Comparison of ENCODE assay signal across 13 mouse cellular contexts in genomic region chr8:122345181-122346095, GRCm38 (mm10). TPM values are rescaled to one million over a fixed set of nuclear protein-coding genes. Genes with fewer than 3 reads are reported as not detected.
DNase-seq lines count a peak whose midpoint lies in the region; ATAC-seq and TF ChIP-seq lines count a peak whose summit lies in the region.
"Had no signal": no experiment of that assay in that cellular context is flagged by ENCODE, and none has a peak within 500 bp of the region (broad histone marks: within the 10 kb centered on the region; RNA-seq: fewer than 3 reads in every experiment).

No protein-coding gene starts in this region.

- intact Hi-C loops in heart, postnatal 14 days (cut with DNase I): no loop called here

- ATAC-seq in heart, embryonic 14.5 days (ENCODE audit: insufficient number of reproducible peaks, insufficient read depth, low FRiP score, low read depth): no peak
- no peak for ATAC-seq in liver, embryonic 11.5 days (replicated peaks; ENCODE audit: low FRiP score)
- no peak for ATAC-seq in midbrain, embryonic 13.5 days
- ATAC-seq: forebrain, embryonic 13.5 days had no signal

- DNase-seq in heart, postnatal 14 days: no peak
- DNase-seq in thymus, postnatal 14 days: peak; percentile 26
- DNase-seq in thymus, adult 2 months: no peak
- peak; percentile 41 for DNase-seq in liver, embryonic 11.5 days (ENCODE audit: low spot score)
- DNase-seq in right cerebral cortex, adult 2 months (ENCODE audit: low spot score in 2 of 2): no peak
- DNase-seq: cerebellum, adult 2 months; lung, postnatal 36 days had no signal

- H3K9me3 ChIP-seq in heart, embryonic 14.5 days (ENCODE audit: control insufficient read depth, low read length): no peaks in the 10 kb centered on the region
- H3K9me3 ChIP-seq in liver, embryonic 11.5 days (ENCODE audit: control insufficient read depth, low read length): no peaks in the 10 kb centered on the region
- no peaks in the 10 kb centered on the region for H3K9me3 ChIP-seq in midbrain, embryonic 13.5 days
- H3K9me3 ChIP-seq: forebrain, embryonic 13.5 days; limb, embryonic 12.5 days had no signal

- no peak for TF ChIP-seq CTCF in thymus, adult 2 months (IDR thresholded peaks at IDR 0.05; ENCODE audit: borderline replicate concordance, control insufficient read depth, extremely low read depth, insufficient read depth, low read length, poor library complexity)

- H3K36me3 ChIP-seq in heart, embryonic 14.5 days (ENCODE audit: control insufficient read depth, insufficient read depth, low read length): no peaks in the 10 kb centered on the region
- H3K36me3 ChIP-seq in thymus, adult 2 months (ENCODE audit: control insufficient read depth, insufficient read depth, low read length): no peaks in the 10 kb centered on the region
- no peaks in the 10 kb centered on the region for H3K36me3 ChIP-seq in liver, embryonic 11.5 days (ENCODE audit: control insufficient read depth, insufficient read depth, low read length)
- no peaks in the 10 kb centered on the region for H3K36me3 ChIP-seq in midbrain, embryonic 13.5 days
- H3K36me3 ChIP-seq: limb, embryonic 12.5 days had no signal

- no peaks in the 10 kb centered on the region for H3K27me3 ChIP-seq in heart, embryonic 14.5 days (ENCODE audit: control insufficient read depth, insufficient read depth, low read length)
- H3K27me3 ChIP-seq in thymus, adult 2 months (ENCODE audit: control insufficient read depth, insufficient read depth, low read length): no peaks in the 10 kb centered on the region
- peaks cover 2% of the 10 kb centered on the region; the same call in 1 of the 2 replicates for H3K27me3 ChIP-seq in liver, embryonic 11.5 days (replicated peaks; ENCODE audit: control insufficient read depth, insufficient read depth, low read length)
- peaks cover 58% of the 10 kb centered on the region for H3K27me3 ChIP-seq in midbrain, embryonic 13.5 days

- no peak overlapping the region for H3K4me3 ChIP-seq in heart, embryonic 14.5 days (ENCODE audit: control insufficient read depth in 1 of 2, insufficient read depth in 1 of 2, low read depth in 1 of 2, low read length in 2 of 2)
- no peak overlapping the region for H3K4me3 ChIP-seq in thymus, adult 2 months (ENCODE audit: control insufficient read depth, insufficient read depth, low read length)
- no peak overlapping the region for H3K4me3 ChIP-seq in liver, embryonic 11.5 days (ENCODE audit: low read depth, low read length)
- H3K4me3 ChIP-seq in midbrain, embryonic 13.5 days (replicated peaks): no peak overlapping the region
- H3K4me3 ChIP-seq: forebrain, embryonic 13.5 days; limb, embryonic 12.5 days had no signal

- peak overlapping the region; percentile 38; the same call in 1 of the 2 replicates for H3K9ac ChIP-seq in heart, embryonic 14.5 days (ENCODE audit: low read length)
- peak overlapping the region; percentile 15; the same call in 1 of the 2 replicates for H3K9ac ChIP-seq in liver, embryonic 11.5 days (ENCODE audit: low read depth, low read length)
- H3K9ac ChIP-seq in midbrain, embryonic 13.5 days (replicated peaks): no peak overlapping the region
- H3K9ac ChIP-seq: forebrain, embryonic 13.5 days; limb, embryonic 12.5 days had no signal

- peak overlapping the region in 1 of 2 experiments; percentile 26; a peak in 1 of 4 replicates for H3K27ac ChIP-seq in heart, embryonic 14.5 days (replicated peaks in 1 of 2; ENCODE audit: control insufficient read depth in 1 of 2, insufficient read depth in 1 of 2, low read depth in 2 of 2, low read length in 2 of 2)
- H3K27ac ChIP-seq in thymus, adult 2 months (ENCODE audit: control insufficient read depth, insufficient read depth, low read length): no peak overlapping the region
- H3K27ac ChIP-seq in liver, embryonic 11.5 days (ENCODE audit: low read depth, low read length): peak overlapping the region; percentile 30
- H3K27ac ChIP-seq in midbrain, embryonic 13.5 days: no peak overlapping the region
- H3K27ac ChIP-seq: forebrain, embryonic 13.5 days; limb, embryonic 12.5 days had no signal

- 55% methylated on average over 12 of the region's 12 CpGs for WGBS in heart, embryonic 14.5 days
- 30% methylated on average over 12 of the region's 12 CpGs for WGBS in thymus, adult 2 months
- WGBS in liver, embryonic 11.5 days: 47% methylated on average over 12 of the region's 12 CpGs
- 56% methylated on average over 12 of the region's 12 CpGs for WGBS in midbrain, embryonic 13.5 days

- H3K4me1 ChIP-seq in heart, embryonic 14.5 days (ENCODE audit: control insufficient read depth in 2 of 2, insufficient read depth in 2 of 2, low read length in 2 of 2): peaks cover 47 to 67% of the 10 kb centered on the region in 2 experiments
- peaks cover 32% of the 10 kb centered on the region for H3K4me1 ChIP-seq in thymus, adult 2 months (replicated peaks; ENCODE audit: control insufficient read depth, insufficient read depth, low read length)
- peaks cover 76% of the 10 kb centered on the region for H3K4me1 ChIP-seq in liver, embryonic 11.5 days (replicated peaks; ENCODE audit: control insufficient read depth, insufficient read depth, low read length)
- H3K4me1 ChIP-seq in midbrain, embryonic 13.5 days (replicated peaks): peaks cover 35% of the 10 kb centered on the region

- TF ChIP-seq POLR2A in thymus, adult 2 months (IDR thresholded peaks at IDR 0.05; ENCODE audit: control insufficient read depth, extremely low read depth, insufficient read depth, low read length, poor library complexity): no peak

- no peak overlapping the region for H3K4me2 ChIP-seq in heart, embryonic 14.5 days (ENCODE audit: low read length)
- H3K4me2 ChIP-seq in liver, embryonic 11.5 days: peak overlapping the region; percentile 1; the same call in 1 of the 2 replicates
- H3K4me2 ChIP-seq in midbrain, embryonic 13.5 days (replicated peaks): no peak overlapping the region
- H3K4me2 ChIP-seq: forebrain, embryonic 13.5 days had no signal

RNA-seq across cellular contexts. Expression of gene Trhr2, which starts 15.1 kb away (rescaled TPM):
- polyA plus RNA-seq in heart, embryonic 14.5 days (2014; fragmentation: Nextera tagmentation; extraction: Ambion mirVana): not detected in 2 replicates
- not detected for total RNA-seq in heart, postnatal 14 days (2021)
- polyA plus RNA-seq in thymus, adult 2 months (2012; rRNA removed): 0.35 and 0.51 TPM in 2 replicates
- not detected in 2 replicates for polyA plus RNA-seq in liver, embryonic 11.5 days (2014; fragmentation: Nextera tagmentation; extraction: Ambion mirVana)
- not detected in 2 replicates for polyA plus RNA-seq in midbrain, embryonic 13.5 days (2015; fragmentation: Nextera tagmentation; extraction: Ambion mirVana)
- total RNA-seq: gastrocnemius, adult 18-20 months had no signal
- polyA plus RNA-seq: forebrain, embryonic 13.5 days; kidney, embryonic 16.5 days; limb, embryonic 12.5 days had no signal

RNA-seq across cellular contexts. Expression of gene Zc3h18, which starts 31.0 kb away (rescaled TPM):
- 17.7 and 19.6 TPM in 2 replicates for polyA plus RNA-seq in heart, embryonic 14.5 days (2014; fragmentation: Nextera tagmentation; extraction: Ambion mirVana)
- total RNA-seq in heart, postnatal 14 days (2021): 10 to 100 TPM; 22.4 to 22.8 TPM
- 66.3 and 69.8 TPM in 2 replicates for polyA plus RNA-seq in thymus, adult 2 months (2012; rRNA removed)
- polyA plus RNA-seq in liver, embryonic 11.5 days (2014; fragmentation: Nextera tagmentation; extraction: Ambion mirVana): 41.3 and 44.2 TPM in 2 replicates
- polyA plus RNA-seq in midbrain, embryonic 13.5 days (2015; fragmentation: Nextera tagmentation; extraction: Ambion mirVana): 40.0 and 44.9 TPM in 2 replicates

Comparison
In these comparisons a context has a peak if more than half of its experiments do, and no peak if none do; other contexts are left out.
1. DNase-seq: peak in thymus, postnatal 14 days (single experiment) and liver, embryonic 11.5 days (single experiment); none in heart, postnatal 14 days (0 of 2), thymus, adult 2 months (single experiment) and right cerebral cortex, adult 2 months (0 of 2).